In the genomic region with DNA sequence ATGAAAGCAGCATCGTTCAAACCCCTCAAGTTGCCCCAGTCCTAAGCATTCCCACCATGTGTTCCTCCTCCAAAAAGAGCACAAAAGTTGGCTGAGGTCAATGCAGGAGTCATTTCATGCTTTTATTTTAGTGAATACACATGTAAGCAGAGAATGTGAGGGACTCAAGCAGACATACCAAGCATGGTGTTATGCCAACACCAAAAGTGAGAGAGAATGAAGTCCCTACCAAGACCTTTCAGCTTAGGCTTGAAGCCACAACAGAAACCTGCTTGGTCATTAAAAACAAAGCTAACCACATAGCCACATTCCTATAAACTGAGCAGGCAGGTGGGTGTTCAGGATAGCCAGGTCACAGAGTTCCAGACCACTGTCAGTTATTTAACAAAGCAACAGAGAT, we compare ENCODE assay signal across 9 mouse cellular contexts. TPM values are rescaled to one million over a fixed set of nuclear protein-coding genes. Genes with fewer than 3 reads are reported as not detected.
DNase-seq lines count a peak whose midpoint lies in the region; ATAC-seq lines count a peak whose summit lies in the region.
"Had no signal": no experiment of that assay in that cellular context is flagged by ENCODE, and none has a peak within 500 bp of the region (broad histone marks: within the 10 kb centered on the region; RNA-seq: fewer than 3 reads in every experiment).

No protein-coding gene starts in this region.

- H3K9ac ChIP-seq in heart, embryonic 16.5 days (ENCODE audit: low read length), result no peak overlapping the region; the same call in 1 of the 2 replicates
- H3K9ac ChIP-seq in midbrain, embryonic 14.5 days (replicated peaks; ENCODE audit: low read length), result no peak overlapping the region
- H3K9ac ChIP-seq in midbrain, embryonic 11.5 days (ENCODE audit: low read length), result no peak overlapping the region
- H3K9ac ChIP-seq in intestine, embryonic 14.5 days (ENCODE audit: low read length), result no peak overlapping the region
- no peak overlapping the region for H3K9ac ChIP-seq in stomach, embryonic 15.5 days

- peak overlapping the region; percentile 42 for H3K4me2 ChIP-seq in heart, embryonic 16.5 days (ENCODE audit: low read depth, low read length)
- no peak overlapping the region for H3K4me2 ChIP-seq in midbrain, embryonic 14.5 days (ENCODE audit: low read length)
- H3K4me2 ChIP-seq in midbrain, embryonic 11.5 days, result no peak overlapping the region
- H3K4me2 ChIP-seq in intestine, embryonic 14.5 days (ENCODE audit: low read length), result no peak overlapping the region
- H3K4me2 ChIP-seq in stomach, embryonic 15.5 days, result 0 out of 2 replicates have a peak overlapping the region, but pooled peaks have one; percentile 14

- peak overlapping the region; percentile 85 for H3K27ac ChIP-seq in heart, embryonic 16.5 days (ENCODE audit: low read length)
- peak overlapping the region; percentile 6 for H3K27ac ChIP-seq in midbrain, embryonic 14.5 days (replicated peaks; ENCODE audit: low read depth, low read length)
- no peak overlapping the region for H3K27ac ChIP-seq in midbrain, embryonic 11.5 days (ENCODE audit: low read depth, low read length)
- H3K27ac ChIP-seq in intestine, embryonic 14.5 days (ENCODE audit: low read depth), result peak overlapping the region; percentile 66
- H3K27ac ChIP-seq in stomach, embryonic 15.5 days, result peak overlapping the region; percentile 57

- H3K27me3 ChIP-seq in heart, embryonic 16.5 days (ENCODE audit: control insufficient read depth, insufficient read depth, low read length), result no peaks in the 10 kb centered on the region
- no peaks in the 10 kb centered on the region for H3K27me3 ChIP-seq in midbrain, embryonic 14.5 days (ENCODE audit: control insufficient read depth, insufficient read depth, low read length)
- no peaks in the 10 kb centered on the region for H3K27me3 ChIP-seq in midbrain, embryonic 11.5 days (ENCODE audit: control insufficient read depth, insufficient read depth, low read length)
- no peaks in the 10 kb centered on the region for H3K27me3 ChIP-seq in intestine, embryonic 14.5 days (replicated peaks; ENCODE audit: control insufficient read depth, insufficient read depth, low read length)
- no peaks in the 10 kb centered on the region for H3K27me3 ChIP-seq in stomach, embryonic 15.5 days (replicated peaks)

- peaks cover 65% of the 10 kb centered on the region for H3K4me1 ChIP-seq in heart, embryonic 16.5 days (ENCODE audit: control insufficient read depth, insufficient read depth, low read length)
- H3K4me1 ChIP-seq in midbrain, embryonic 14.5 days (ENCODE audit: control insufficient read depth, insufficient read depth, low read length), result no peaks in the 10 kb centered on the region
- H3K4me1 ChIP-seq in midbrain, embryonic 11.5 days (ENCODE audit: control insufficient read depth, insufficient read depth, low read length), result peaks cover 6% of the 10 kb centered on the region; the same call in 1 of the 2 replicates
- peaks cover 22% of the 10 kb centered on the region for H3K4me1 ChIP-seq in intestine, embryonic 14.5 days (replicated peaks; ENCODE audit: control insufficient read depth, insufficient read depth, low read length)
- H3K4me1 ChIP-seq in stomach, embryonic 15.5 days, result peaks cover 19% of the 10 kb centered on the region

- H3K9me3 ChIP-seq in heart, embryonic 16.5 days (replicated peaks; ENCODE audit: control insufficient read depth, low read length), result no peaks in the 10 kb centered on the region
- no peaks in the 10 kb centered on the region for H3K9me3 ChIP-seq in midbrain, embryonic 14.5 days (ENCODE audit: control insufficient read depth, low read length)
- no peaks in the 10 kb centered on the region for H3K9me3 ChIP-seq in midbrain, embryonic 11.5 days (ENCODE audit: control insufficient read depth, low read length)
- H3K9me3 ChIP-seq in intestine, embryonic 14.5 days (ENCODE audit: control insufficient read depth, low read length), result no peaks in the 10 kb centered on the region
- no peaks in the 10 kb centered on the region for H3K9me3 ChIP-seq in stomach, embryonic 15.5 days

- H3K4me3 ChIP-seq in heart, embryonic 16.5 days (ENCODE audit: low read length), result no peak overlapping the region
- H3K4me3 ChIP-seq in midbrain, embryonic 14.5 days (replicated peaks; ENCODE audit: low read depth, low read length), result no peak overlapping the region
- no peak overlapping the region for H3K4me3 ChIP-seq in midbrain, embryonic 11.5 days (ENCODE audit: low read depth, low read length)
- no peak overlapping the region for H3K4me3 ChIP-seq in intestine, embryonic 14.5 days (ENCODE audit: low read depth, low read length)
- no peak overlapping the region for H3K4me3 ChIP-seq in stomach, embryonic 15.5 days (replicated peaks)

- no peak for DNase-seq in heart, adult 18-20 months
- DNase-seq in midbrain, embryonic 14.5 days, result no peak
- no peak for DNase-seq in midbrain, embryonic 11.5 days (ENCODE audit: low spot score, missing footprints)
- DNase-seq in intestine, embryonic 14.5 days (ENCODE audit: low spot score), result no peak
- DNase-seq in urinary bladder, adult 2 months (ENCODE audit: low spot score), result no peak
- no peak for DNase-seq in cerebellum, adult 8-10 months

- ATAC-seq in heart, embryonic 16.5 days (replicated peaks; ENCODE audit: extremely low read depth, insufficient read depth, low FRiP score), result no peak
- ATAC-seq in midbrain, embryonic 14.5 days (ENCODE audit: low FRiP score, low TSS enrichment), result no peak
- ATAC-seq in midbrain, embryonic 11.5 days (ENCODE audit: low FRiP score), result no peak
- no peak for ATAC-seq in intestine, embryonic 14.5 days (replicated peaks; ENCODE audit: low FRiP score, low TSS enrichment, low read depth)
- no peak for ATAC-seq in stomach, embryonic 15.5 days (ENCODE audit: insufficient read depth, low FRiP score, low read depth)
- ATAC-seq: forebrain, embryonic 16.5 days had no signal

- 38% methylated on average over 1 of the region's 1 CpGs for WGBS in heart, embryonic 16.5 days
- 78% methylated on average over 1 of the region's 1 CpGs for WGBS in midbrain, embryonic 14.5 days
- 77% methylated on average over 1 of the region's 1 CpGs for WGBS in midbrain, embryonic 11.5 days
- WGBS in intestine, embryonic 14.5 days, result 49% methylated on average over 1 of the region's 1 CpGs
- WGBS in stomach, embryonic 15.5 days, result 37% methylated on average over 1 of the region's 1 CpGs

- H3K36me3 ChIP-seq in heart, embryonic 16.5 days (ENCODE audit: control insufficient read depth, insufficient read depth), result peaks cover 15% of the 10 kb centered on the region
- H3K36me3 ChIP-seq in midbrain, embryonic 14.5 days (ENCODE audit: control insufficient read depth, insufficient read depth, low read length), result peaks cover 28% of the 10 kb centered on the region
- peaks cover 3% of the 10 kb centered on the region; the same call in 1 of the 2 replicates for H3K36me3 ChIP-seq in midbrain, embryonic 11.5 days (ENCODE audit: control insufficient read depth, insufficient read depth, low read length)
- H3K36me3 ChIP-seq in intestine, embryonic 14.5 days (ENCODE audit: control insufficient read depth, insufficient read depth, low read length), result peaks cover 73% of the 10 kb centered on the region
- H3K36me3 ChIP-seq in stomach, embryonic 15.5 days, result peaks cover 3% of the 10 kb centered on the region

RNA-seq across cellular contexts. Expression of gene Pigv, which starts 35.0 kb away (rescaled TPM):
- 13.9 and 16.7 TPM in 2 replicates for polyA plus RNA-seq in heart, embryonic 16.5 days (2015; fragmentation: Nextera tagmentation; extraction: Ambion mirVana)
- total RNA-seq in heart, adult 18-20 months (2021), result 10 to 100 TPM; 12.5 to 12.7 TPM
- 9.4 and 10.8 TPM in 2 replicates for polyA plus RNA-seq in midbrain, embryonic 14.5 days (2014; fragmentation: Nextera tagmentation; extraction: Ambion mirVana)
- polyA plus RNA-seq in midbrain, embryonic 11.5 days (2014; fragmentation: Nextera tagmentation; extraction: Ambion mirVana), result 9.6 and 12.4 TPM in 2 replicates
- 13.3 and 14.4 TPM in 2 replicates for polyA plus RNA-seq in intestine, embryonic 14.5 days (2014; fragmentation: Nextera tagmentation; extraction: Ambion mirVana)
- polyA plus RNA-seq in stomach, embryonic 15.5 days (2015; fragmentation: Nextera tagmentation; extraction: Ambion mirVana), result 14.7 and 18.7 TPM in 2 replicates
- 17.1 and 19.4 TPM in 2 replicates for polyA plus RNA-seq in urinary bladder, adult 2 months (2012; rRNA removed)

RNA-seq across cellular contexts. Expression of gene Arid1a, which starts 49.1 kb away (rescaled TPM):
- 18.8 and 20.0 TPM in 2 replicates for polyA plus RNA-seq in heart, embryonic 16.5 days (2015; fragmentation: Nextera tagmentation; extraction: Ambion mirVana)
- 10 to 100 TPM; 31.3 to 34.9 TPM for total RNA-seq in heart, adult 18-20 months (2021)
- polyA plus RNA-seq in midbrain, embryonic 14.5 days (2014; fragmentation: Nextera tagmentation; extraction: Ambion mirVana), result 38.5 and 46.7 TPM in 2 replicates
- 39.1 and 39.2 TPM in 2 replicates for polyA plus RNA-seq in midbrain, embryonic 11.5 days (2014; fragmentation: Nextera tagmentation; extraction: Ambion mirVana)
- polyA plus RNA-seq in intestine, embryonic 14.5 days (2014; fragmentation: Nextera tagmentation; extraction: Ambion mirVana), result 40.3 and 40.5 TPM in 2 replicates
- polyA plus RNA-seq in stomach, embryonic 15.5 days (2015; fragmentation: Nextera tagmentation; extraction: Ambion mirVana), result 27.0 and 29.2 TPM in 2 replicates
- 26.3 and 41.5 TPM in 2 replicates for polyA plus RNA-seq in urinary bladder, adult 2 months (2012; rRNA removed)

RNA-seq across cellular contexts. Expression of gene Zdhhc18, which starts 57.5 kb away (rescaled TPM):
- polyA plus RNA-seq in heart, embryonic 16.5 days (2015; fragmentation: Nextera tagmentation; extraction: Ambion mirVana), result 1.8 and 2.2 TPM in 2 replicates
- total RNA-seq in heart, adult 18-20 months (2021), result 10 to 100 TPM; 20.9 to 31.7 TPM
- polyA plus RNA-seq in midbrain, embryonic 14.5 days (2014; fragmentation: Nextera tagmentation; extraction: Ambion mirVana), result 3.8 and 5.8 TPM in 2 replicates
- polyA plus RNA-seq in midbrain, embryonic 11.5 days (2014; fragmentation: Nextera tagmentation; extraction: Ambion mirVana), result 1.8 and 3.5 TPM in 2 replicates
- polyA plus RNA-seq in intestine, embryonic 14.5 days (2014; fragmentation: Nextera tagmentation; extraction: Ambion mirVana), result 1.9 and 2.2 TPM in 2 replicates
- polyA plus RNA-seq in stomach, embryonic 15.5 days (2015; fragmentation: Nextera tagmentation; extraction: Ambion mirVana), result 5.4 and 5.8 TPM in 2 replicates
- polyA plus RNA-seq in urinary bladder, adult 2 months (2012; rRNA removed), result 17.8 and 19.7 TPM in 2 replicates

Comparison
In these comparisons a context has a peak if more than half of its experiments do, and no peak if none do; other contexts are left out.
1. H3K4me2 ChIP-seq: peak in heart, embryonic 16.5 days (single experiment) and stomach, embryonic 15.5 days (single experiment); none in midbrain, embryonic 14.5 days (single experiment), midbrain, embryonic 11.5 days (single experiment) and intestine, embryonic 14.5 days (single experiment).